Mouse (Mus musculus) 3T3-L1 (cell line): Measurements from ENCODE around the gene Ehbp1l1.
A peak's percentile ranks its signal among the peaks of the same experiment; 100 is the strongest.

Experiments
- DNase-seq: peaks from one replicate; pipeline ENCODE4 v3.0.0-alpha.2; 2015; ENCODE audit warnings: low read depth, low spot score

Gene Ehbp1l1

GRCm38 (mm10) chr19:5725767-5726515 lies at the start of gene Ehbp1l1:
Gene Ehbp1l1 (minus strand): TSS chr19:5726317.
- DNase-seq, result peak; percentile 77

DNA sequence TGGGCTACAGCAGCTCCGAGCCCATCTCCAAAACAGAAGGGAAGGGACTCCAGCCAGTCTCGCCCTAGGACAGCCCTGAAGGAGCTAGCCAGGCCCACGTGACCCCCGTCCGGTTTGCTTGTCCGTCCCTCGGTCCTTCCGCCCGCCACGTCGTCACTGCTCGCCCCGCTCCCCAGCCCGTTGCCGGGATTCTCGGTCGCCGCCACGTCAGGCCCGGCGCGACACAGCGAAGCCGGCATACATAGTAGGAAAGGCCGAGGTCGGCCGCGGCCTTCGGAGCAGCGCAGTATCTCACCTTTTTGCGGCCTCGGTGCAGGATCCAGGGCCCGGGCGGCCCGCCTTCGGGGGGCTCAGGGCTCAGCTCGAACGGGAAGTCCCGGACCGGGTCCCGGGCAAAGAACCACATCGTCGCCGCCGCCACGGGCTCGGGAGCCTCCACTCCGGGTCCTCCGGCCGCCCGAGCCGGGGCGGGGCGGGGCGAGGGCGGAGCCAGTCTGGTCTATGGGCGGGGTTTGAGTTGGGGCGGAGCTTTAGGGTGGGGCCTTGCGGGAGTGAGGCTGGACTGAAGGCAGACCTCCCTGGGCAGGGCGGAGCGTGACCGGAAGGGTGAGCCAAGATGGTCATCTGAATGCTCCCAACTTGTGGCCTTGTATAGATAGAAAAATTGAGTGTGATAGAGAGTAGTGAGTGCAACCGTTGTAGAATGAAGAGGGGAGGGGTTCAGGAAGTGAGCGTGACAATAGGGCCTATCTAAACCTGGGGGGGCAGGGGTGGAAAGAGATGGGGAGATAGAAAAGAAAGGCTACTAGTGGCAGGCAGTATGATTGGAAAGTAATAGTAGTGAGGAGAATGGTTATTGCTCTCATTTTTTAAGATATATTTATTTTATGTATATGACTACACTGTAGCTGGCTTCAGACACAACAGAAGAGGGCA lies 45.1 kb upstream of the Ehbp1l1 start, which contains the start of gene Scyl1:
Scyl1 (minus strand) TSS at position 495 of the 936 bp plus-strand sequence.
- DNase-seq, result peak; percentile 93

GRCm38 (mm10) chr19:5770311-5770710 lies 44.2 kb upstream of the Ehbp1l1 start:
- no peak for DNase-seq

- no peak for DNase-seq
Observed at GRCm38 (mm10) chr19:5767271-5767670, 41.2 kb upstream of the Ehbp1l1 start.

GRCm38 (mm10) chr19:5763163-5763562 lies 37.0 kb upstream of the Ehbp1l1 start:
- no peak for DNase-seq

- DNase-seq, result no peak
Observed at GRCm38 (mm10) chr19:5758878-5759403, 32.8 kb upstream of the Ehbp1l1 start.

DNA sequence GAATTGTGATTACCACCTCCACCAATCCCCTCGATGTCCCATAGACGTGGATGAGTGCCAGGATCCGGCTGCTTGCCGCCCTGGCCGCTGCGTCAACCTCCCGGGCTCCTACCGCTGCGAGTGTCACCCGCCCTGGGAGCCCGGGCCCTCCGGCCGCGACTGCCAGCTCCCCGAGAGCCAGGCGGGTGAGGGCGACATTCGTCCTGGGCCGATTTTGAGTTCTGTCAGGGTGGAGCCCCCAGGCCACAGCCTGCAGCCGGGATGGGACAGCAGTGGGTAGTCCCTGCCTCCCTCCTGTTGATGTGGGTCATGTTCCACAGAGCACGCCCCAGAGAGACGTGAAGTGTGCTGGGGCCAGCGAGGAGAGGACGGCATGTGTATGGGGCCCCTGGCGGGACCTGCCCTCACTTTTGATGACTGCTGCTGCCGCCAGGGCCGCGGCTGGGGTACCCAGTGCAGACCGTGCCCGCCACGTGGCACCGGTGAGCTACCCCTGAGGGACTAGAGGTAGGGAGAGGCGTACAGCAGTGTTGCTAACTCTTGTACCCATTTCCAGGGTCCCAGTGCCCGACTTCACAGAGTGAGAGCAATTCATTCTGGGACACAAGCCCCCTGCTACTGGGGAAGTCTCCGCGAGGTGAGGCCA lies 31.0 kb upstream of the Ehbp1l1 start:
- DNase-seq, result no peak

DNA sequence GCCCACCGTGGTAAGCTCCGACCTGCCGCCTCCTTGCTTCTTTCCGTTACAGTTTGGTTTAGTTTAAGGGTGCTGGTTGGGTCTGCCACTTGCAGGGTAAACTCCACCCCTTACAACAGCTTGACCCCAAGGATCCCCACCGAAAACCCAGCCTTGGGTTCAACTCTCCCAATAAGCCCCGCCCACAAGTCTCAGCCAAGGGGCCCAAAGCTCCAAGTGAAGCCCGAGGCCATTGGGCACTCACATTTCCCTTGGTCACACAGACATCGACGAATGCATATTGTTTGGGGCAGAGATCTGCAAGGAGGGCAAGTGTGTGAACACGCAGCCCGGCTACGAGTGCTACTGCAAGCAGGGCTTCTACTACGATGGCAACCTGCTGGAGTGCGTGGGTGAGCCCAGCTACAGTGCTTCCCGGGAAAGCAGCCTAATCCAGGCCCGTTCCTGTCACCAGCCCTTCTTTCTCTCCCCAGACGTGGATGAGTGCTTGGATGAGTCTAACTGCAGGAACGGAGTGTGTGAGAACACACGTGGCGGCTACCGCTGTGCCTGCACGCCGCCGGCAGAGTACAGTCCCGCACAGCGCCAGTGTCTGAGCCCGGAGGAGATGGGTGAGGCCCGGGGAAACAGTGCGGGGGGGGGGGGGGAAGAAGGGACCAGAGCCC lies 30.3 kb upstream of the Ehbp1l1 start:
- no peak for DNase-seq

GRCm38 (mm10) chr19:5751742-5752141 lies 25.6 kb upstream of the Ehbp1l1 start:
- no peak for DNase-seq

GRCm38 (mm10) chr19:5750951-5751350 lies 24.8 kb upstream of the Ehbp1l1 start:
- no peak for DNase-seq

GRCm38 (mm10) chr19:5749476-5749875 lies 23.4 kb upstream of the Ehbp1l1 start:
- peak; percentile 94 for DNase-seq

- DNase-seq, result no peak
Observed at GRCm38 (mm10) chr19:5746907-5747363, 20.8 kb upstream of the Ehbp1l1 start.

GRCm38 (mm10) chr19:5745756-5746710 lies 19.9 kb upstream of the Ehbp1l1 start:
- DNase-seq, result no peak

GRCm38 (mm10) chr19:5743576-5743975 lies 17.5 kb upstream of the Ehbp1l1 start:
- peak; percentile 92 for DNase-seq

DNA sequence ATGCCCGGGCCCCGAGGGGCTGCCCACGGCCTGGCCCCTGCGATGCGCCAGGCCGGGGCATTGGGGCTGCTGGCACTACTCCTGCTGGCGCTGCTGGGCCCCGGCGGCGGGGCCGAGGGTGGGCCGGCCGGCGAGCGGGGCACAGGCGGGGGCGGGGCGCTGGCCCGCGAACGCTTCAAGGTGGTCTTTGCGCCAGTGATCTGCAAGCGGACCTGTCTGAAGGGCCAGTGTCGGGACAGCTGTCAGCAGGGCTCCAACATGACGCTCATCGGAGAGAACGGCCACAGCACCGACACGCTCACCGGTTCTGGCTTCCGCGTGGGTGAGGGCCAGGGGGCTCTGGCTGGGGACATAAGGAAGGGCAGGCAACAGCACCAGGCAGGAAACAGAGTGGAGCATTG lies 16.1 kb upstream of the Ehbp1l1 start:
- DNase-seq, result no peak

DNA sequence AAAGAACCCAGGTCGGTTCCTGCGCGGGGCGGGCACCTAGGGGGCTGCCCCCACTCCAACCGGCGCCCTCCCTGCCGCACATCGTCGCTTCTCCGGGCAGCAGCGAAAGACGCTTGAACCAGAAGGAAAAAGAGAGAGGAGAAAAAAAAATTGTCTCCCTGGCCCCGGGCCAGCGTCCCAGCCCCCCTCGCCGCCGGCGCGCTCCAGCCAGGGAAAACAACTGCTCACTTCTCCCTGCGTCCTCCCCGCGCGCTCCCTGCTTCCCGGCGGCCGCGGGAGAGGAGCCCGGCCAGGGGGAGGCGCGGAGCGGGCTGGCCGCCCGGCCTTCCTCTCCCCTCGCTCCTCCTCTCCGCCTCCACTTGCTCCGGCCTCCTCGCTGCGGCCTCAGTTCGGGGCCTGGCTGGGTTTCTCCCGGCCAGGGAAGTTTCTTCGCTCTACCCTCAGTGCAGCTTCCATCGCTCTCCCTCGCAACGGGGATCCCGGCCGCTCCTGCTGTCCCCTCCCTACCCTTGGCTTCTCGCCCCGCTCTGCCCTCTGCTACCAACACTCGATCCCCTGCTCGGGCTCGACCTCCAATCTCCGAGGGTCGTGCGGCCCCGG lies 15.6 kb upstream of the Ehbp1l1 start:
- DNase-seq, result peak; percentile 83

DNA sequence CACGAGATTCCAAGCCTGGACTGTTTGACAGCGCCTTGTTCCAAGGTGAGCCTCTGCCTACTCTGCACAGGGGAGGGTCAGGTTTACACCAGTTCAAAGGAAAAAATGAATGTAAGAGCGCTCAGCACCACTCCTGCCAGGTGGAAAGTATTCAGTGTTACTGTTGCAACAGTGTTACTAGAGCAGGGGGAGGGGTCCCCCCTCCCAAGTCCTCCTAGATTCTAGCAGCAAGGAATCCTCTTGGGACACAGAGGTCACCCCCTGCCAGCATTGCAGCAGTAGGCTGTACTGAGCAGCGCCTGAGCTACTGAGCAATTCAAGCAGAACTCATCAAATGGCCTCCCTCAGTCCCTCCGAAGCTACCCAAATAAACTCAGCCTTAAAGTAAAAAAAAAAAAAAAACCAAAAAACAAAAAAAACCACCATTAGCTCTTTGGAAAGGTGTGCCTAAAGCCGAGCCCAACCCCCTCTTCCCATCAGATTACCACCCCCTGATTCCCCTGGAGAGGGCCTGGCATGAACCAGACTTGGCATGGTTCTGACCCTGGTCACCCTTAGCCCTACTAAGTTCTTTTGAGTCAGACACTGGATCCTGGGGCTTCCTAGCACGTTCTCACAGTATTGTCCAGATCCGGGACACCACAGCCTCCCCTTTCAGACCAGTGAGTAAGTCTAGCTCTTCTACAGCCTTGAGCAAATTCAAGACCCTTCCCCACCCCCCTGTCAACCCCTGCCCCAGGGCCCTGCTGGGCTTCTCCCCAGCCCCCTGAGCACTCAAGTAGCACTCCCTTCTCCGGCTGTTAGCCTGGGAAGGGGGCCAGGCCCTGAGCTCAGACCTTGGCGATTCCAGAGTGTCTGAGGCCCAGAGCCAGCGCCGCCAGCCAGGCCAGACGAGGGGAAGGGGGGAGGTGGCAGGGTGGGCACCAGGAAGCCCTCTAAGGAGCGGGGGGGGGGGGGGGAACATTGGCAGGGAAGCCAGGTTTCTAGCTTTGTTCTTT lies 14.5 kb upstream of the Ehbp1l1 start, which contains the start of gene Ltbp3:
Ltbp3 (plus strand) TSS at position 585 of the 998 bp plus-strand sequence.
- DNase-seq, result peak; percentile 75

DNA sequence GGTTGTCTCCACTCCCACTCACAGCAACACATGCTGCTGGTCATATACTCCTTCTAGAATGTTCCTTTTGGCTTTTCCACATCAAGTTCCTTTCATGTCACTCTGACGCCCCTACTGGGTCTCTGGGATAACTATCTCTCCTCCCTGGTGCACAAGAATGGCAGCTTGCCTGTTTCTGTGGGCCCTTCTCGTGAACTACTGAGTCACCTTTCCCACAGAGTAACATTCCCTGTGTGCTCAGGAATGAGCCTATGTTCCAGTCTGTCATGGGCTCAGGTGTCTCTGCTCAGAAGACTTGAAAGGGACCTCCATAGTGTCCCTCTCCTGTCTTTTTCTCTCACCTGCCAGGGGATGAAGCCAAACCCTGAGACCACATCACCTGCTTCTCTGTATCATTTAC lies 13.3 kb upstream of the Ehbp1l1 start:
- DNase-seq, result peak; percentile 71
